Mouse (Mus musculus) adrenal gland, postnatal 36 days (tissue): ENCODE results near the gene Prelid1. TPM values are rescaled to one million over a fixed set of nuclear protein-coding genes. Genes with fewer than 3 reads are reported as not detected.

Experiments
- DNase-seq, 2 experiments: peaks; one replicate each; pipeline ENCODE4 v3.0.0; 2021; ENCODE audit warnings: mixed read lengths in 1 of 2
- total RNA-seq, 2 experiments: library from RNA; stranded (reverse); gene quantifications; 2 replicates each; pipeline ENCODE4 v1.2.3; 2021

Prelid1 gene
- total RNA-seq, 2 experiments from 2014 or later, result 149 to 154 TPM

GRCm38 (mm10) chr13:55330567-55331400 is 10.5 kb downstream of the Prelid1 start:
- no peak for DNase-seq

GRCm38 (mm10) chr13:55332331-55332730 is 12.0 kb downstream of the Prelid1 start:
- DNase-seq, result no peak

- DNase-seq, result no peak
Observed at GRCm38 (mm10) chr13:55335701-55336100, 15.4 kb downstream of the Prelid1 start.

- no peak for DNase-seq
Observed at GRCm38 (mm10) chr13:55337341-55337975, 17.2 kb downstream of the Prelid1 start.

- no peak for DNase-seq
Observed at GRCm38 (mm10) chr13:55338131-55339054, 18.1 kb downstream of the Prelid1 start.

GRCm38 (mm10) chr13:55339259-55339658 is 19.0 kb downstream of the Prelid1 start:
- DNase-seq, result no peak

GRCm38 (mm10) chr13:55342469-55342868 is 22.2 kb downstream of the Prelid1 start:
- DNase-seq, result no peak

- no peak for DNase-seq
Observed at GRCm38 (mm10) chr13:55344286-55344685, 24.0 kb downstream of the Prelid1 start.

GRCm38 (mm10) chr13:55346745-55347144 is 26.4 kb downstream of the Prelid1 start:
- DNase-seq, result no peak

- DNase-seq, result no peak
Observed at GRCm38 (mm10) chr13:55361145-55361544, 40.8 kb downstream of the Prelid1 start.

GRCm38 (mm10) chr13:55361974-55362452 is 41.7 kb downstream of the Prelid1 start:
- DNase-seq, result peak in 1 of 2 experiments; percentile 19

- peak; percentile 96 to 97 for DNase-seq
Observed at GRCm38 (mm10) chr13:55362453-55363060, 42.3 kb downstream of the Prelid1 start, which contains the start of gene Lman2. Gene Lman2 (minus strand): TSS chr13:55362783.

- DNase-seq, result no peak
Observed at GRCm38 (mm10) chr13:55368401-55368800, 48.1 kb downstream of the Prelid1 start.

- DNase-seq, result peak in 1 of 2 experiments; percentile 20
Observed at GRCm38 (mm10) chr13:55369531-55370114, 49.3 kb downstream of the Prelid1 start, which contains the start of gene Rgs14. Gene Rgs14 (plus strand): TSS chr13:55369732.

- DNase-seq, result peak in 1 of 2 experiments; percentile 30
Observed at GRCm38 (mm10) chr13:55370234-55370633, 49.9 kb downstream of the Prelid1 start.

- DNase-seq, result no peak
Observed at GRCm38 (mm10) chr13:55371007-55371681, 50.8 kb downstream of the Prelid1 start.

- DNase-seq, result no peak
Observed at GRCm38 (mm10) chr13:55371740-55372139, 51.4 kb downstream of the Prelid1 start.

GRCm38 (mm10) chr13:55374206-55374924 is 54.1 kb downstream of the Prelid1 start:
- DNase-seq, result no peak
